Mouse (Mus musculus): ENCODE results near the gene 1500015O10Rik.

1500015O10Rik gene

DNA sequence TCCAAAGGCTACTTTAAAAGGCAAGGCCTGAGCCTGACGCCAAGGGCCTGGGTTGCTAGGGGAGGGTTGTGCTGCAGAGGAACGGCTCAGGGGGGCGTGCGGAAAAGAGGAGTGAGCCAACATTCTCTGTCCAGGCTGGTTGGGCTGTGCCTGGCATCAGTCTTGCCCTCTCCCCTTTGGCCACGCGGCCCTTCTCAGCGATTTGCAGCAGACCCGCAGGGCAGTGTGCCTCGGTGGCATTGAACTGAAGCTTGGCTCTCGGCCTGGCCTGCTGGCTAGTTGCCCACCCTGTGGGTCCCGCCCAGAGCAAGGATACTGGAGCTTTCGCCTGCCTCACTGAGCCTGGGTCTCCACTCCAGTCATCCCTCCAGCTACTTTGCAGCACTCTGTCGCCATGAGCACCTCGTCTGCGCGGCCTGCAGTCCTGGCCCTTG, at the start of gene 1500015O10Rik:
Gene 1500015O10Rik, plus strand, starts transcription at position 112 of the 434 bp plus-strand sequence.
- DNase-seq (ENCODE audit: low spot score): no peak

DNA sequence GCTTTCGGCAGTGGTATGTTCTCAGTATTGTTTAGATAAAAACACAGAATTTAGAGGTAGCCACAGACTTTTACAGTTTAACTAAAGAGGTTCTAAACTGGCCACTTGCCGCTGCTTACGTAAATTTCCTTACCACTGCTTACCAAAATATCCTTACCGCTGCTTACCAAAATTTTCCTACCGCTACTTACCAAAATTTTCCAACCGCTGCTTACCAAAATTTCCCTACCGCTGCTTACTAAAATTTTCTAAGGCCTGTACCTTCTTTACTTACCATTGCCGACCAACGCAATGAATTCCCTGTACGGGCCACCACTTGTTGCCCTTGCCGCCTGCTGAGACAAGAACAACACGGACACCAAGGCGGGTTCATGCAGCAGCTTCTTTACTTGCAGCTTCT, 40.4 kb upstream of the 1500015O10Rik start:
- no peak for DNase-seq (ENCODE audit: low spot score)

DNA sequence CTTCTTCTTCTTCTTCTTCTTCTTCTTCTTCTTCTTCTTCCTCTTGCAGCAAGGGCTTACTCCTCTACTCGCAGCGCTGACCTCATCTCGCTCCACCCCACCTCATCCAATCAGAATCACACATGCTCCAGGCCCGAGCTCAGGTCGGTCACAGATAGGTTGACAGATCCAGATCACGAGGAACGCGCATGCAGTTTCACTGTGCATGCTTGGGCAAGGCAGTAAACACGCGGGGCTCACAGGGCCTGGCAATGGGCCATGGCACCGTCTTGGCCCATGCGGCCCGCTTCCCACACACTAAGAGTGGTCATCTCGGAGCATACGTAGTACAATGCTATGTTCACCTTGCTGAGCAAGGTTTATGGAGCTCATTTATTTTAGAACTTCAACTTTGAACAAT, 39.9 kb upstream of the 1500015O10Rik start:
- no peak for DNase-seq (ENCODE audit: low spot score)

DNA sequence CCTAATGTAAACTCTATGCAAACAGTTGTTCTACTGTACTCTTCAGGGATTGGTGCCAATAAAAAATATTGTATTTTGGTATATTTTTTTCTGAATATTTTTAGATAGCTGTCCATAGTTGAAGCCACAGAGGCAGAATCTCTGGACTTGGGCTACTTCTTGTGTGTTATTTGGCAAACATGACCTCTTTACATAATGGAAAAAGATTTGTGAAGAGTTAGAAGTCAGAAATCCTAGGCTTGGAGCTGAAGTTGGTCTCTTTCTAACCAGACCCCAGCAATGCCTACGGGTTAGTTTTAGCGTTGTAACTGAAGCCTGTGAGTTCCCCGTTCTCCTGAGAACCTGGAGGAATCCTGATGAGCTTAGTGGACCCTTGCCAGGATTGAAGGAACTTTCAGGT, 36.3 kb upstream of the 1500015O10Rik start:
- DNase-seq (ENCODE audit: low spot score): no peak

DNA sequence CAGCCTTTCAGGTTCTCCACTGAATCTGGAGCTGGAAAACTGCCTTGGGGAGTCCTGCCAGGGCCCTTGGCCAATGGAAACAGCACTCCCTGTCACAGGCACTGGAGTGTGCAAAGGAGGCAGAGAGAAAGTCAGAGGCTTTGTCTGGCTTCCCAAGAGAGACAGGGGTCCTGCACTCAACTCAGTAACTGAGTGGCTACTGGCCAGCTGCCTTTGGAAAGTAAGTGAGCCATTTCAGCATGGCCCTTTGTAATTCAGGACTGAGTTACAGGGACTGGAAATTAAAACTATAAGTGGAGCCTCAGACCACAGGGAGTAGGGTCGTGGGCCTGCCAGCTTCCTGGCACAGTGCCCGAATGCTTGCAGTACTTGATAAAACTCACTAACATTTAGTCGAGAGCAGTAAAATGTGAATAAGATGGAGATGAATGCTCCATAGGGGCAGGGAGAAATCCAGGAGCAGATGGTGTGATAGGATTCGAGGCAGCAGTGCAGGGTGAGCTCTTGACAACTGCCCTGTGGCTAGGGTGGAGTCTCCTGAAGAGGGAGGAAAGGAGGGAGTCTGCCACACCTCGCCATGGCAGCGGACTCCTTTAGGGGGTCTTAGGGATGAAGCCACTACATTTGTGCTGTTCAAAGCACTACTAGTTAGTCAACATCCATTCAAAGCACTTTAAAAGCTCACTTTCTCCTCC, 35.4 kb upstream of the 1500015O10Rik start:
- DNase-seq (ENCODE audit: low spot score): no peak

DNA sequence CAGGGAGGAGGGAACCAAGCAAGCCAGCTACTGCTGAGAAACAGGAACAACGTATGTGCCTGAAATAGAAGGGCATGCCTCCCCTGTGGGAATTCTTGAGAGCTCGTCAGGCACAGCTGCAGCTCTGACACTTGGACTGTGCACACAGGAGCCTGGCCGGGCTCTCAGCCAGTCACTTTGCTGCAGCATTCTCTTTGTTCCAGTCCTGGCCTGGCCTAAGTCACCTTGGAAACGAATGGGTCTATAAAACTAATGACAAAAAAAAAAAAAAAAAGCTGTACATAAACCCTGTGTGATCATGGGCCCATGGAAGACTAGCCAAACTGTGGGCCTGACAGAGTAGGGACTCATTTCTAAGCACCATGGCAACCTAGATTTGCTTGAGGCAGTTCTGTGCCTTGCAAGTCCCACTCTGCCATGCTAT, 31.8 kb upstream of the 1500015O10Rik start:
- DNase-seq (ENCODE audit: low spot score): no peak

DNA sequence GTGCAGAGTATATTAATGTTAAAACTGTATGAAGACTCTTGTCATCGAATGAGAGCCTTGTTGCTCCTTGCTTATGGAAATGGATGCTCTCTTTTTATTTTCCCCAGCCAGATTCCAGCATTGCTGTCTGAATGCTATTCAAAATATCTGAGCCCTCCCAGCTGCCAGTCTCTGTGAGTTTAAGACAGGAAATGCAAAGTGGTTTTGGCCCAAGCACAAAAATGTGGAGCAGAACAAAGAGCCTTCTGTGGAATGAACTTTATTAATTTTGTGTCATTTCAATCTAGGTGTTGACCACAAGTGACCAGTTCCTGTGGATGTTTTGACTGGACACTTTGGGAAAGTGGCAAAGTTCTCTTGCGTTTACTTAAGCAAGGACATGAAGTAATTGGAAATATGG, 15.6 kb upstream of the 1500015O10Rik start:
- no peak for DNase-seq (ENCODE audit: low spot score)

DNA sequence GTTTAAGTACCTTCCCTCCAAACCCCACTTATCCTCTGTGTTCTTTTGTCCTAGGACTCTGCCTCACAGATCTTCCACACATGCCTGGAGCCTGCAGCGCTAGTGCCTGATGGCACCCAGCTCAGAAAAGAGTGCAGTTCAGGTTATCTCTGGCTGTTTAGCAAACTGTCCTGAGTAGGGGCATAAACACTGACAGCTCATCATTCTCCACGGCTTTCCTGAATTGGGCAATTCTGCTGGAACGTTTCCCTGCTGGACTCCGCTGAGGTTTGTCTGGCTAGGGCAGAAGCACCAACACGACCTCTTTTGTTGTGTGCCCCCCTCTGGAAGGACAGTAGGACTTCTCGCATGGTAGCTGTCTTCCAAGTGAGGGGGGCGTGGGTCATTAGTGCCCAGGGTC, 12.4 kb upstream of the 1500015O10Rik start:
- DNase-seq (ENCODE audit: low spot score): no peak

DNA sequence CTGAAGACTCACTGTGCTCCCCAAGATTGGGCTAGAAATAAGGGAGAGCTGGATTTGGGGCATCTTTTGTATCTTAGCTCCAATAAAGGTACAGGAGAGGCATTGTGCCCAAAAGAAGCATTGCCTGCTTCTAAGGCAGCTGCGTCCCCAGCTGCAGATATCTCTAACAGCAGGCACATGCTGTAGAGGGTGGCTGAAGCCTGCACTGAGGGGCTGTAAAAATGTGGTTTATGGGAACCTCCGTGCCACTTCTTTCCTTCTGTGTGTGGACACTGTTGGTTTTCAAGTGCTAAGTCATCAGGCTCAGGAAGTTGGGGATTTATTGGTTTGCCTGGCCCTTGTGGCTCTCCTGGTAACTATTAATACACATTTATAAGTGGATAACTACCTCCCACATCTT, 11.6 kb upstream of the 1500015O10Rik start:
- DNase-seq (ENCODE audit: low spot score): no peak

DNA sequence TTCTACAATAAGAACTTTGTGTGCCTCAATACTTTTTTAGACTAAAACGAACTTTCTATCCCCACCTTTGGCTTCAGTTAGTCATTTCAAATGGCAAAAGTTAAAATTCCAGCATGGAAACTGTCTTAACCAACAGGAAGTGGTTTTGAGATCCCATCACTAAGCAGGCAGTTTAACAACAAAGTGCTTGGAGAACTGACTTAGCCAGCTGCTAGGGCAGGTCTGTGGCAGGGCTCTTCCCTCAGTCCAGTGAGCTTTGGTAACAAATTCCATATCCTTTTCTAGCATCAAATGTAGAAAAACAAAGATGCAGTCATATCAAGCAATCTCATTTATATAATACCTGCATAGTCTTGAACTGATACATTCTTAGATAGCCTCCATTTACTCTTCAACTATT, 7.9 kb upstream of the 1500015O10Rik start:
- no peak for DNase-seq (ENCODE audit: low spot score)

DNA sequence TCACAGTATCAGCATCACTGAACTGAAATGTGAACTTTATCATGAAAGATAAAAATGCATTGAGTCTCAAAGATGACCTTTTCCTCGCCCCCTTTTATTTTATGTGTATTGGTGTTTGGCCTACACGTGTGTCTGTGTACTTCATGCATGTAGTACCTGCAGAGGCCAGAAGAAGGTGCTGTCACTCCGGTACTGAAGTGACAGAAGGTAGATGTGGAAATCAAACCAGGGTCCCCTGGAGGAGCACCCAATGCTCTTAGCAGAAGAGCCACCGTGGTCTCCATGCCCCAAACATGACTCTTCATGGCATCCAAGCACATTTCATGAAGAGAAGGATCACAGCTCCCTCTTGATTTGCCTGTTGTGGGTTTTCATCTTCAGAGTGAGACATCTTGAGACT, 1.7 kb downstream of the 1500015O10Rik start:
- no peak for DNase-seq (ENCODE audit: low spot score)

DNA sequence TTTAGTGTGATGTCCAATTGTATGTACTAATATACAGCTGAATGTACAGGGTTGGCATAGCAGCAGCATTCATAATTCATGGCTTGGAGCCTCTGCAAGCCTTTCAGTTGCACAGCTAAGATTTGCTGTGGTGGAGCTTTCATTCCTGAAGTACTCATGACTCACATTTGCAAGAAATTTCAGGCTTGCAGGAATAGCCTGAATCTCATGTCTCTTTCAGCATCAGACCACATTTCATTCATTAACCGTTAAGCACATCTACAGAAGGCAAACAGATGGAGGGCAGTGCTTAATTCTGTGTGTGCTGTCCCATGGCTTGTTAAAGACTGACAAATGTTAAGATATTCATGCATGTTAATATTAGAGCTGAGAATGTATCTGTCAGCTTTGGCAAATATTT, 2.3 kb downstream of the 1500015O10Rik start:
- DNase-seq (ENCODE audit: low spot score): no peak

DNA sequence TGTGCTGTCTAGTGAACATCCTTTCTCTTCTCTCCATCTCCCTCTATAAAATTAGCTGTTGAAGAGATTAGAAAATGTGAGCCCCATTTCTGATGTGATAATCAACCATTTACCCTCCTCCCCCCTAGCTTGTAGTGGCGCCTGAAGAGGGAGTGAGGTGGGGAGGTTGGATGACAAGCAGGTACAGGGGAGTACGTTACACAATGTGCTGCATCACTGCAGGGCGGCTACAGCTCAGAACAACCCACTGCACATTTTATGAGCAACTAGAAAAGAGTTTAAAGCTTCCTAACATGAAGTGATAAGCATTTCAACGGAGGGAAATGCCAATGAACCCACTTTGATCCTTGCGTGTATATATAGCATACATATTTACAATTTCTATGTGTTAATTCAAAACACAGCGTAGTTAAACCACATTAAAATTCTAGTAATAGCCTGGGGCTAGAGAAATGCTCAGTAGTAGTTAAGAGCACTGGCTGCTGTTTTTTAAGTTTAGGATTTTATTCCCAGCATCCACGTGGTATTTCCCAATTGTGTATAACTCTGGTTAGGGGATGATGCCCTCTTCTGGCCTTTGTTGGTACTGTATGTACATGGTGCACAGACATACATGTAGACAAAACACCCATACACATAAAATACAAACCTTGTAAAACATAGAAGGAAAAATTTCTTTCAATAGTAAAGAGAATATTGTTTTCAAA, 7.6 kb downstream of the 1500015O10Rik start:
- no peak for DNase-seq (ENCODE audit: low spot score)

DNA sequence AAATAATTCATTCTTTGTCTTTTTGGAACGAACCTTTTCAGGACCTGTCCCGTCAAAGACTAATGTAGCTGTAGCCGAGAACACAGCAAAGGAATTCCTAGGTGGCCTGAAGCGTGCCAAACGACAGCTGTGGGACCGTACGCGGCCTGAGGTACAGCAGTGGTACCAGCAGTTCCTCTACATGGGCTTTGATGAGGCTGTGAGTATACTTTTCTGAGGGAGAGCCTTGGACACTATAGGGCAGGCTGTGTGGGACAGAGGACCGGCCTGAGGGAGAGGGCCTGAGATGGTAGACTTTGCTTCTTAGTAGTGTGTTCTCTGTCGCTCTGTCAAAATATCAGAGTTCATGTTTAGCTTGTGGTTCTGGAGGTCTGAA, 8.1 kb downstream of the 1500015O10Rik start:
- DNase-seq (ENCODE audit: low spot score): no peak

DNA sequence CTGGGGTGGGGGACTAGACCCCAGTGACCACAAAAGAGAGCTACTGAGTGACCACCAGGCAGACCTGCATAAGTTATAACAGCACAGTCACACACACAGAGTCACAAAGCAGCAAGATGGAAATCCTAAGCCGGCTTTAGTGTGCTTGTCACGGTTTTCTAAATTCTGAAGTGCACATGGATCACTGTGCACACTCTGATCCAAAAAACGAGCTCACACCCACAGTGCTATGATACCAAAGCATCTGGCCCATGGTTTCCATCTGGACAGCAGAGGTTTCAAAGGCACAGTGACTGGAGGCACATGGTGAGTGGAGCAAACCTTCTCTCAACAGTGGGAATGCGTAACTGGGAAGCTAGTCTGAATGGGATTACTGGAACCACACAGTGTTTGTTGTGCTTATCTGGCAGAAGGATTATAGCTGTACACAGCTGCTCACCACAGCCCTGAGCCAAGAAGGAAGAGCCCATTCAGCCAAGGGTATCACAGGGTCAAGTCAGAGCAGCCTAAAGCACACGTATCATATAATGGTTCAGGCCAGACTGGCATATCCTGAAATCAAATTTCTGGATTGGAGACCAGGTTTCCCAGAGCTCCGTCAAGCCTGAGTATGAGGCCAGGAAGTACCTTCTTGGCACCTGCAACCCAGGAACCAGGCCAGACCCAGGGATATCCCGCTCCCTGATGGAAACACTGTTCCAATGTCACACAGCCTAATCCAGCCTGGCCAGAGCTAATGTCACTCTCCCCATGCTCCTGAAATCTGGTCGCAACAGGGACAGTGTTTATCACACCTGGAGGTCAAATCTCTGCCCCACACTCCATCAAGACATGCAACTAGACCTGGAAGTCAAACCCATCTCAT, 24.3 kb downstream of the 1500015O10Rik start:
- DNase-seq (ENCODE audit: low spot score): no peak

DNA sequence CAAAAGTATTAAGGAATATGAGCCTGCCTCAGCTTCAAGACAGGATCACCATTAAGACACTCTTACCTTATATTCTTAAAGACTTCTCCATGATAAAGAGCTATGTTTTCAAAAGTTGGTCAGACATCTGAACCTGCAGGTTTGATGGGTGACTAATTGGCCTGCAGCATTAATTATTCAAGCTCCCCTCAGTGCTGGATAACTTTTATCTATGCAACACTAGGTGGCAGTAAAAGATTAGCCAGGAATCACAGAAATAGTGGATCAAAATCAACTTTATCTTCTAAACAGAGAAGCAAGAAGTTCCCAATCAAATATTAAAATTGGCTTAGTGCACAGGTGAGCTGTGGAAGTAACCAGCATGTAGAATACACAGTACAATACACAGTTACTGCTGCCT, 29.7 kb downstream of the 1500015O10Rik start:
- no peak for DNase-seq (ENCODE audit: low spot score)

DNA sequence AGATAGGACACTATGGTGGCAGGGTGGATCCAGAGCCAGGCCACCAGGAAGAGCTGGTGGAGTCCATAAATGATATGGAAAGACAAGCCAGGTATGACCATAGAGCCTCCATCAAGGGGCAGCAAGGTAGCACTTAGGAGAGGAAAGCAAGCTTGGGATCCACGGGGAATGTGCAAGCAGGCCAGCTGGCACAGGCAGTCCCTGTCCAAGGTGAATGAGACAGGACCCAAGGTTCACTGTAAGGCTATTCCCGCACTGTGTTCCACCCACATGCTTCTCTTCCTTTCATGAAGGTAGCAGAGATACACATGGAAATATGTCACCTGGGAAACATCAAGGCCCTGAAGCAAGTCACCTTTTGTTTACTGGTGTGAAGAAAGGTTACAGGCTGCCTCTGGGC, 34.1 kb downstream of the 1500015O10Rik start:
- no peak for DNase-seq (ENCODE audit: low spot score)

DNA sequence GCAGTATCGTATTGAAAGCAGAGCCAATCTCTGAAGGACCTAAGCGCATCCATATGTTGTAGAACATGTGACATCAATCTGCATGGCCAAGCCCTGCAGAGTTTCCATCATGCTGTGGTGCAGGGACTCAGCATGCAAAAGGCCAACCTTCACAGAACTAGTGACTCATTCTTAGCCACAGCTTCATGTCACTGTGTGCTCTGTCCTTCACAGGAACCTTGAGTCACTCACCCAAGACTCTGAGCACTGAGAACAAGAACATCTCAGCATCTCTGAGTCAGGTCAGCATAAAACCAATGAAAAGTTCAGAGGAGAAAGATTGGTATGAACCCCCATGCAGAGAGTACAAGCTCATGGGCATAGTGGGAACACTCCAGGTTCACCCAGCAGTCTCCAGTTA, 35.9 kb downstream of the 1500015O10Rik start:
- no peak for DNase-seq (ENCODE audit: low spot score)

DNA sequence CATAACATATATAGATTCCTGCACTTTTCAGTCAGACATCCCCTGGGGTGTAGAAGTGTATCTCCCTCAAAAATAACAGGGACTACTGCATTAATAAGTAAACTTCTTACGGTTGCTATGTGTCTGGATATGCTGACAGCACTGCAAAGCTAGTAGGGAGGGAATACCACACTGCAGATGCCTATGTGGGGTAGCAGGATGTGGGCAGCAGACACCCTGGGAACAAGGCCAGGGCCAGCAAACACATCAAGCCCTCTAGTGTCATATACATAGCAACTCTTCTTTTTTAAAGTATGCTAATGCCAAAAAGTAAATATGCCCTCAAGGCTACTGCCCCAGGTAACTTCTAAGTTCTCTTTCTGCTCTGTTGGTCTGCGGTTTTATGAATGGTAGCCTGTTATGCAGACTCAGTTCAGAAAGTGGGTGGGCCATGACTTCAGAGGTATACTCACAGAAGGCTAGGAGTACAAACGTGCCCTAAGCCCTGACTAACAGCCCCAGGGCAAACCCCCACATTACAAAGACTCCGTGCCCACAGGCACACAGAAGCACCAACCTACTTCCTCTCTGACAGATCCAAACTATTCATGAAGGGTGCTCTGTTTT, 38.1 kb downstream of the 1500015O10Rik start:
- DNase-seq (ENCODE audit: low spot score): no peak

DNA sequence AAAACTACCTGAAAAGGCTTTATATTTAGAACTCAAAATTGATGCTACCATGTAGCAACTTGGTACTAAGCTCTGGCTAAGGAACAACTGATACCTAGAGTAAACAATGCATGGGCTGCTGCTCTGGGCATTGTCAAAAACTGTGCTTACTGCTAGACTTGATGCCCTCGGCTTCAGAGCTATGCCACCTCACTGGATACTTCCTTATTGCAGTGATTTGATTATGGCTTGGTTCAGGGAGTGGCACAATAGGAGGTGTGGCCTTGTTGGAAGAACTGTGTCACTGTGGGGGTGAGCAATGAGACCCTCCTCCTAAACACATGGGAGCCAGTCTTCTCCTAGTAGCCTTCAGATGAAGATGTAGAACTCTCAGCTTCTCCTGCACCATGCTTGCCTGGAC, 38.9 kb downstream of the 1500015O10Rik start:
- DNase-seq (ENCODE audit: low spot score): no peak

DNA sequence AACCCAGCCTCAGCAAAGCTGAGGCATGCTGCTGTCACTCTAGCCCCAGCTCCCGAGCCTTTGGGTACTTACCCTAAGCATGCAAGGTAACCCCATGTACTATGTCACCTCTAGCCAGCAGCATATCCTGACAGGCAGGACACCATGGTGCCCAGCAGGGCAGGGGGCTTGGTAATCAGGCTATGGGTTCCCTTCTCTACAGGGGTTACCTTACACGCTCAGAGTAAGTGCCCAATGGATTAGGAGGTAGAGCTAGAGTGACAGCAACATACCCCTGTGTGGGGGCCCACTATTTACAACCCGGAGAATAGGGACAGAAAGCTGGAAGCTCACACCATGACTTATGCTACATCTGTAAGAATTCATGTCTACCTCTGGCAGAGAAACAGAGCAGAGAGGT, 39.6 kb downstream of the 1500015O10Rik start:
- no peak for DNase-seq (ENCODE audit: low spot score)

DNA sequence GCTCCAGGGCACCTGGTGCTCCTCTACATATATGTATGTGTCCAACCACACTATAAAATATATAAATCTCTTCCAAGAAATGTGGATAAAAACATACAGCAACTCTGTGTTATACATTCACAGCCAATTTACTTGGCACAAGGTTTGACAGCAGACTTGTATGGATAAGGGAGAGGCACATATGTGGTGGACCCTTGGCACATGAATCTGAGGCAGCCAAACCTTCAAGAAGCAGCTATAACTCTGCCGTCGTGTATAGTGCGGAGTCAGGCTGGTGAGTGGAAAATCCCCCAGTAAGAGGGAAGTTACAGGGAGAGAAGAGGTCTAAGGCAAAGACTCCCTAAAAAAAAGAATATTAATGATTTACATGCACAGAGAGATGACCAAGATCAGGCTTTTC, 42.3 kb downstream of the 1500015O10Rik start:
- DNase-seq (ENCODE audit: low spot score): no peak

All from spleen, adult 12 weeks (tissue).